Mouse (Mus musculus): Measurements from ENCODE around the gene Mat2a. TPM values are rescaled to one million over a fixed set of nuclear protein-coding genes. Genes with fewer than 3 reads are reported as not detected.
"Not testable (repeated sequence)": the region's sequence is repeated elsewhere in the genome, so short reads cannot be mapped to it uniquely, and the experiment has no call there.

Mat2a gene
- polyA plus RNA-seq, 1 experiment from 2014 or later = 131 TPM

GRCm38 (mm10) chr6:72458921-72459320 lies 19.6 kb upstream of the Mat2a start:
- WGBS (ENCODE audit: insufficient replicate concordance) = 66% methylated on average over 5 of the region's 5 CpGs
- no peak overlapping the region for H3K9ac ChIP-seq (ENCODE audit: low read depth, low read length)
- no peak for ATAC-seq (ENCODE audit: low read depth)
- no peak overlapping the region for H3K27ac ChIP-seq (ENCODE audit: low read length)
- no peak overlapping the region for H3K4me3 ChIP-seq (ENCODE audit: low read depth, low read length)
- H3K4me2 ChIP-seq (ENCODE audit: low read depth, low read length) = no peak overlapping the region
- no peaks in the 10 kb centered on the region for H3K27me3 ChIP-seq (ENCODE audit: control insufficient read depth, insufficient read depth, low read depth, low read length)
- peaks cover 27% of the 10 kb centered on the region for H3K4me1 ChIP-seq (ENCODE audit: control insufficient read depth, low read depth, low read length)
- no peaks in the 10 kb centered on the region for H3K36me3 ChIP-seq (ENCODE audit: control insufficient read depth, insufficient read depth)
- no peaks in the 10 kb centered on the region for H3K9me3 ChIP-seq (replicated peaks; ENCODE audit: control insufficient read depth, low read length)

GRCm38 (mm10) chr6:72458418-72458817 lies 19.1 kb upstream of the Mat2a start:
- Histone ChIP-seq H3K4me3 (ENCODE audit: low read depth, low read length) (no peak overlapping the region), H3K4me1 (ENCODE audit: control insufficient read depth, low read depth, low read length) (peaks cover 27% of the 10 kb centered on the region), H3K9me3 (replicated peaks; ENCODE audit: control insufficient read depth, low read length) (no peaks in the 10 kb centered on the region), H3K27ac (ENCODE audit: low read length) (no peak overlapping the region), H3K4me2 (ENCODE audit: low read depth, low read length) (no peak overlapping the region), H3K9ac (ENCODE audit: low read depth, low read length) (no peak overlapping the region), H3K36me3 (ENCODE audit: control insufficient read depth, insufficient read depth) (no peaks in the 10 kb centered on the region), H3K27me3 (ENCODE audit: control insufficient read depth, insufficient read depth, low read depth, low read length) (no peaks in the 10 kb centered on the region)
- no peak for ATAC-seq (ENCODE audit: low read depth)
- 63% methylated on average over 7 of the region's 7 CpGs for WGBS (ENCODE audit: insufficient replicate concordance)

- H3K4me3 ChIP-seq (ENCODE audit: low read depth, low read length) = no peak overlapping the region
- WGBS (ENCODE audit: insufficient replicate concordance) = 43% methylated on average over 4 of the region's 4 CpGs
- no peaks in the 10 kb centered on the region for H3K9me3 ChIP-seq (replicated peaks; ENCODE audit: control insufficient read depth, low read length)
- H3K27me3 ChIP-seq (ENCODE audit: control insufficient read depth, insufficient read depth, low read depth, low read length) = no peaks in the 10 kb centered on the region
- peaks cover 27% of the 10 kb centered on the region for H3K4me1 ChIP-seq (ENCODE audit: control insufficient read depth, low read depth, low read length)
- no peak overlapping the region for H3K27ac ChIP-seq (ENCODE audit: low read length)
- no peak overlapping the region for H3K9ac ChIP-seq (ENCODE audit: low read depth, low read length)
- no peaks in the 10 kb centered on the region for H3K36me3 ChIP-seq (ENCODE audit: control insufficient read depth, insufficient read depth)
- ATAC-seq (ENCODE audit: low read depth) = peak; percentile 46; the same call in 1 of the 2 replicates
- no peak overlapping the region for H3K4me2 ChIP-seq (ENCODE audit: low read depth, low read length)
Measured at GRCm38 (mm10) chr6:72456567-72456966, 17.2 kb upstream of the Mat2a start.

- H3K4me2 ChIP-seq (ENCODE audit: low read depth, low read length) = no peak overlapping the region
- H3K4me1 ChIP-seq (ENCODE audit: control insufficient read depth, low read depth, low read length) = peaks cover 27% of the 10 kb centered on the region
- H3K27ac ChIP-seq (ENCODE audit: low read length) = no peak overlapping the region
- H3K36me3 ChIP-seq (ENCODE audit: control insufficient read depth, insufficient read depth) = no peaks in the 10 kb centered on the region
- no peak for ATAC-seq (ENCODE audit: low read depth)
- H3K9ac ChIP-seq (ENCODE audit: low read depth, low read length) = no peak overlapping the region
- no peaks in the 10 kb centered on the region for H3K27me3 ChIP-seq (ENCODE audit: control insufficient read depth, insufficient read depth, low read depth, low read length)
- H3K9me3 ChIP-seq (replicated peaks; ENCODE audit: control insufficient read depth, low read length) = no peaks in the 10 kb centered on the region
- WGBS (ENCODE audit: insufficient replicate concordance) = 73% methylated on average over 7 of the region's 7 CpGs
- H3K4me3 ChIP-seq (ENCODE audit: low read depth, low read length) = no peak overlapping the region
Measured at GRCm38 (mm10) chr6:72454833-72455373, 15.5 kb upstream of the Mat2a start.

GRCm38 (mm10) chr6:72454072-72454746 lies 14.9 kb upstream of the Mat2a start:
- peaks cover 25% of the 10 kb centered on the region for H3K4me1 ChIP-seq (ENCODE audit: control insufficient read depth, low read depth, low read length)
- H3K9ac ChIP-seq (ENCODE audit: low read depth, low read length) = peak overlapping the region; percentile 39
- no peaks in the 10 kb centered on the region for H3K9me3 ChIP-seq (replicated peaks; ENCODE audit: control insufficient read depth, low read length)
- no peaks in the 10 kb centered on the region for H3K27me3 ChIP-seq (ENCODE audit: control insufficient read depth, insufficient read depth, low read depth, low read length)
- no peaks in the 10 kb centered on the region for H3K36me3 ChIP-seq (ENCODE audit: control insufficient read depth, insufficient read depth)
- ATAC-seq (ENCODE audit: low read depth) = peak; percentile 80
- H3K4me3 ChIP-seq (ENCODE audit: low read depth, low read length) = no peak overlapping the region
- 27% methylated on average over 7 of the region's 7 CpGs for WGBS (ENCODE audit: insufficient replicate concordance)
- H3K4me2 ChIP-seq (ENCODE audit: low read depth, low read length) = no peak overlapping the region
- peak overlapping the region; percentile 76; the same call in 1 of the 2 replicates for H3K27ac ChIP-seq (ENCODE audit: low read length)

GRCm38 (mm10) chr6:72453578-72453977 lies 14.2 kb upstream of the Mat2a start:
- H3K4me2 ChIP-seq (ENCODE audit: low read depth, low read length) = no peak overlapping the region
- no peak overlapping the region for H3K4me3 ChIP-seq (ENCODE audit: low read depth, low read length)
- no peak overlapping the region for H3K27ac ChIP-seq (ENCODE audit: low read length)
- no peak overlapping the region for H3K9ac ChIP-seq (ENCODE audit: low read depth, low read length)
- 82% methylated on average over 3 of the region's 3 CpGs for WGBS (ENCODE audit: insufficient replicate concordance)
- no peak for ATAC-seq (ENCODE audit: low read depth)
- no peaks in the 10 kb centered on the region for H3K9me3 ChIP-seq (replicated peaks; ENCODE audit: control insufficient read depth, low read length)
- H3K4me1 ChIP-seq (ENCODE audit: control insufficient read depth, low read depth, low read length) = peaks cover 22% of the 10 kb centered on the region
- H3K36me3 ChIP-seq (ENCODE audit: control insufficient read depth, insufficient read depth) = no peaks in the 10 kb centered on the region
- H3K27me3 ChIP-seq (ENCODE audit: control insufficient read depth, insufficient read depth, low read depth, low read length) = no peaks in the 10 kb centered on the region

GRCm38 (mm10) chr6:72452329-72452728 lies 13.0 kb upstream of the Mat2a start:
- 77% methylated on average over 2 of the region's 2 CpGs for WGBS (ENCODE audit: insufficient replicate concordance)
- H3K4me3 ChIP-seq (ENCODE audit: low read depth, low read length) = no peak overlapping the region
- H3K27me3 ChIP-seq (ENCODE audit: control insufficient read depth, insufficient read depth, low read depth, low read length) = no peaks in the 10 kb centered on the region
- peaks cover 22% of the 10 kb centered on the region for H3K4me1 ChIP-seq (ENCODE audit: control insufficient read depth, low read depth, low read length)
- no peak overlapping the region for H3K4me2 ChIP-seq (ENCODE audit: low read depth, low read length)
- no peak for ATAC-seq (ENCODE audit: low read depth)
- H3K9ac ChIP-seq (ENCODE audit: low read depth, low read length) = no peak overlapping the region
- no peaks in the 10 kb centered on the region for H3K36me3 ChIP-seq (ENCODE audit: control insufficient read depth, insufficient read depth)
- no peaks in the 10 kb centered on the region for H3K9me3 ChIP-seq (replicated peaks; ENCODE audit: control insufficient read depth, low read length)
- no peak overlapping the region for H3K27ac ChIP-seq (ENCODE audit: low read length)

GRCm38 (mm10) chr6:72451778-72452177 lies 12.4 kb upstream of the Mat2a start:
- peaks cover 22% of the 10 kb centered on the region for H3K4me1 ChIP-seq (ENCODE audit: control insufficient read depth, low read depth, low read length)
- not testable (repeated sequence) for H3K36me3 ChIP-seq (ENCODE audit: control insufficient read depth, insufficient read depth); ATAC-seq (ENCODE audit: low read depth); H3K27ac ChIP-seq (ENCODE audit: low read length); H3K9me3 ChIP-seq (replicated peaks; ENCODE audit: control insufficient read depth, low read length); H3K27me3 ChIP-seq (ENCODE audit: control insufficient read depth, insufficient read depth, low read depth, low read length); H3K9ac ChIP-seq (ENCODE audit: low read depth, low read length); H3K4me3 ChIP-seq (ENCODE audit: low read depth, low read length); H3K4me2 ChIP-seq (ENCODE audit: low read depth, low read length)
- whole genome bisulfite sequencing (ENCODE audit: insufficient replicate concordance) = 73% methylated on average over 2 of the region's 2 CpGs

- H3K27ac ChIP-seq (ENCODE audit: low read length) = no peak overlapping the region
- H3K9ac ChIP-seq (ENCODE audit: low read depth, low read length) = no peak overlapping the region
- ATAC-seq (ENCODE audit: low read depth) = no peak
- no peaks in the 10 kb centered on the region for H3K27me3 ChIP-seq (ENCODE audit: control insufficient read depth, insufficient read depth, low read depth, low read length)
- H3K4me1 ChIP-seq (ENCODE audit: control insufficient read depth, low read depth, low read length) = no peaks in the 10 kb centered on the region
- H3K4me3 ChIP-seq (ENCODE audit: low read depth, low read length) = no peak overlapping the region
- H3K9me3 ChIP-seq (replicated peaks; ENCODE audit: control insufficient read depth, low read length) = no peaks in the 10 kb centered on the region
- WGBS (ENCODE audit: insufficient replicate concordance) = 59% methylated on average over 2 of the region's 2 CpGs
- no peaks in the 10 kb centered on the region for H3K36me3 ChIP-seq (ENCODE audit: control insufficient read depth, insufficient read depth)
- no peak overlapping the region for H3K4me2 ChIP-seq (ENCODE audit: low read depth, low read length)
Measured at GRCm38 (mm10) chr6:72447487-72447886, 8.1 kb upstream of the Mat2a start.
